ENCODE assay signal across 9 mouse cellular contexts in the genomic region with DNA sequence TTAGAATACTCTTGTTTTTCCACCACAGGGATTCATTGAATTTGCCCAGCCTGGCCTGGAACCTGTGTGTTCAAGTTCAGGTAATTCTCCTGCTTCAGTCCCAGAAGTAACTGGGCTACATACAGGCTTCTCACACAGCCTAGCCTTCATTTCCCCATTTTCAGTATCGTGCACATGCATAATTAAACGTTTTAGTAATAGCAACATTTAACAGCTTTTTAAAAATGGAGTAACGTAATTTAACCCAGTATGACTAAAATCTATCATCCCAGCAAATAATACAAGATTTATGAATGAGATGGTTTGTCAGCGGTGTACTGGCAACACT. TPM values are rescaled to one million over a fixed set of nuclear protein-coding genes. Genes with fewer than 3 reads are reported as not detected.
DNase-seq lines count a peak whose midpoint lies in the region; ATAC-seq and TF ChIP-seq lines count a peak whose summit lies in the region.
"Had no signal": no experiment of that assay in that cellular context is flagged by ENCODE, and none has a peak within 500 bp of the region (broad histone marks: within the 10 kb centered on the region; RNA-seq: fewer than 3 reads in every experiment).

No protein-coding gene starts in this region.

- no peak for DNase-seq in liver, adult 2 months (ENCODE audit: extremely low read depth, low read depth, low spot score)
- no peak for DNase-seq in liver
- no peak for DNase-seq in limb, embryonic 10.5 days (ENCODE audit: low spot score)
- no peak for DNase-seq in gastrocnemius, adult 18-20 months (ENCODE audit: low spot score)
- no peak for DNase-seq in adrenal gland, adult (ENCODE audit: inconsistent age in 2 of 2, low spot score in 1 of 2)
- DNase-seq in testis, postnatal 10 days (ENCODE audit: low spot score), result no peak

- H3K9me3 ChIP-seq in embryonic facial prominence, embryonic 13.5 days, result no peaks in the 10 kb centered on the region
- no peaks in the 10 kb centered on the region for H3K9me3 ChIP-seq in limb, embryonic 10.5 days (replicated peaks)
- H3K9me3 ChIP-seq in neural tube, embryonic 15.5 days (replicated peaks), result no peaks in the 10 kb centered on the region

- peak overlapping the region; percentile 85 for H3K9ac ChIP-seq in liver, adult 2 months (ENCODE audit: low read depth, low read length)
- H3K9ac ChIP-seq in embryonic facial prominence, embryonic 13.5 days, result peak overlapping the region; percentile 95
- peak overlapping the region; percentile 97 for H3K9ac ChIP-seq in neural tube, embryonic 15.5 days (replicated peaks)

- H3K27ac ChIP-seq in liver, adult 2 months (replicated peaks; ENCODE audit: insufficient read depth, low read depth, low read length), result peak overlapping the region; percentile 42; the same call in 1 of the 2 replicates
- H3K27ac ChIP-seq in embryonic facial prominence, embryonic 13.5 days, result peak overlapping the region; percentile 96
- H3K27ac ChIP-seq in limb, embryonic 10.5 days, result peak overlapping the region; percentile 96
- peak overlapping the region; percentile 99 for H3K27ac ChIP-seq in neural tube, embryonic 15.5 days (replicated peaks)

- TF ChIP-seq CTCF in liver, adult 2 months (IDR thresholded peaks at IDR 0.05; ENCODE audit: low read depth, low read length), result no peak

- H3K27me3 ChIP-seq in liver, adult 2 months (ENCODE audit: control insufficient read depth, insufficient read depth, low read length), result no peaks in the 10 kb centered on the region
- H3K27me3 ChIP-seq in embryonic facial prominence, embryonic 13.5 days, result no peaks in the 10 kb centered on the region
- no peaks in the 10 kb centered on the region for H3K27me3 ChIP-seq in limb, embryonic 10.5 days (ENCODE audit: low read depth, poor library complexity, severe bottlenecking)
- no peaks in the 10 kb centered on the region for H3K27me3 ChIP-seq in neural tube, embryonic 15.5 days (replicated peaks)

- peak overlapping the region; percentile 81 for H3K4me3 ChIP-seq in liver, adult 2 months (ENCODE audit: insufficient read depth, low read depth, low read length)
- H3K4me3 ChIP-seq in embryonic facial prominence, embryonic 13.5 days, result peak overlapping the region; percentile 91
- H3K4me3 ChIP-seq in limb, embryonic 10.5 days, result peak overlapping the region; percentile 88
- H3K4me3 ChIP-seq in neural tube, embryonic 15.5 days (replicated peaks), result peak overlapping the region; percentile 96

- ATAC-seq in embryonic facial prominence, embryonic 13.5 days (ENCODE audit: insufficient number of reproducible peaks, insufficient read depth, low FRiP score, low TSS enrichment, low read depth), result no peak
- 0 out of 2 replicates have a peak, but pooled peaks have one; percentile 5 for ATAC-seq in neural tube, embryonic 15.5 days (ENCODE audit: low FRiP score)

- peaks cover 16% of the 10 kb centered on the region; the same call in 1 of the 2 replicates for H3K79me2 ChIP-seq in liver, adult 2 months (ENCODE audit: control insufficient read depth, insufficient read depth, low read length)

- no peaks in the 10 kb centered on the region for H3K36me3 ChIP-seq in liver, adult 2 months (ENCODE audit: control insufficient read depth, insufficient read depth, low read length)
- H3K36me3 ChIP-seq in embryonic facial prominence, embryonic 13.5 days, result no peaks in the 10 kb centered on the region
- no peaks in the 10 kb centered on the region for H3K36me3 ChIP-seq in limb, embryonic 10.5 days
- no peaks in the 10 kb centered on the region for H3K36me3 ChIP-seq in neural tube, embryonic 15.5 days

- no peak for TF ChIP-seq POLR2A in liver, adult 2 months (IDR thresholded peaks at IDR 0.05; ENCODE audit: extremely low read depth, insufficient read depth, low read length)

- WGBS in liver, adult 2 months, result 46% methylated on average over 4 of the region's 4 CpGs
- WGBS in embryonic facial prominence, embryonic 13.5 days, result 28% methylated on average over 4 of the region's 4 CpGs
- 36% methylated on average over 4 of the region's 4 CpGs for WGBS in limb, embryonic 10.5 days
- WGBS in neural tube, embryonic 15.5 days, result 13% methylated on average over 4 of the region's 4 CpGs

- peak overlapping the region; percentile 69 for H3K4me2 ChIP-seq in embryonic facial prominence, embryonic 13.5 days
- H3K4me2 ChIP-seq in neural tube, embryonic 15.5 days, result peak overlapping the region; percentile 63

- H3K4me1 ChIP-seq in liver, adult 2 months (ENCODE audit: control insufficient read depth, insufficient read depth, low read length), result peaks cover 8% of the 10 kb centered on the region; the same call in 1 of the 2 replicates
- 0 out of 2 replicates have a peak, but pooled peaks cover 3% of the 10 kb centered on the region for H3K4me1 ChIP-seq in embryonic facial prominence, embryonic 13.5 days
- H3K4me1 ChIP-seq in limb, embryonic 10.5 days, result peaks cover 11% of the 10 kb centered on the region
- peaks cover 18% of the 10 kb centered on the region for H3K4me1 ChIP-seq in neural tube, embryonic 15.5 days

RNA-seq across cellular contexts. Expression of a gene that starts 0.6 kb away (rescaled TPM):
- total RNA-seq in liver, adult 2 months (2014; rRNA removed), result 17.1 and 23.0 TPM in 2 replicates
- polyA plus RNA-seq in liver, adult 2 months (2012; rRNA removed), result 13.9 and 25.4 TPM in 2 replicates
- 11.2 and 12.0 TPM in 2 replicates for polyA plus RNA-seq in embryonic facial prominence, embryonic 13.5 days (2015; fragmentation: Nextera tagmentation; extraction: Ambion mirVana)
- 8.7 and 9.2 TPM in 2 replicates for polyA plus RNA-seq in limb, embryonic 10.5 days (2016; fragmentation: Nextera tagmentation; extraction: Ambion mirVana)
- 16.3 and 16.7 TPM in 2 replicates for polyA plus RNA-seq in neural tube, embryonic 15.5 days (2015; fragmentation: Nextera tagmentation; extraction: Ambion mirVana)
- total RNA-seq in gastrocnemius, adult 18-20 months (2021), result 1 to 10 TPM; 5.5 to 6.2 TPM

RNA-seq across cellular contexts. Expression of a gene that starts 49.7 kb away (rescaled TPM):
- not detected in 2 replicates for total RNA-seq in liver, adult 2 months (2014; rRNA removed)
- not detected in 2 replicates for polyA plus RNA-seq in liver, adult 2 months (2012; rRNA removed)
- polyA plus RNA-seq in embryonic facial prominence, embryonic 13.5 days (2015; fragmentation: Nextera tagmentation; extraction: Ambion mirVana), result not detected in 2 replicates
- not detected in 2 replicates for polyA plus RNA-seq in limb, embryonic 10.5 days (2016; fragmentation: Nextera tagmentation; extraction: Ambion mirVana)
- 0.05 and 0.10 TPM in 2 replicates for polyA plus RNA-seq in neural tube, embryonic 15.5 days (2015; fragmentation: Nextera tagmentation; extraction: Ambion mirVana)
- not detected for total RNA-seq in gastrocnemius, adult 18-20 months (2021)
- polyA plus RNA-seq: brain, embryonic 14.5 days had no signal

Comparison
In these comparisons a context has a peak if more than half of its experiments do, and no peak if none do; other contexts are left out.
1. H3K27ac ChIP-seq: peak in every context shown above with its lines; median percentile 99 in neural tube, embryonic 15.5 days; 96 in embryonic facial prominence, embryonic 13.5 days; 96 in limb, embryonic 10.5 days; 42 in liver, adult 2 months.